Mouse (Mus musculus): Measurements from ENCODE around the gene Gga1.

Gene Gga1

GRCm38 (mm10) chr15:78937311-78937710 lies 60.3 kb downstream of the Gga1 start:
- DNase-seq (ENCODE audit: low spot score in 2 of 2): no peak

- DNase-seq (ENCODE audit: low spot score in 2 of 2): no peak
Observed at GRCm38 (mm10) chr15:78937963-78938362, 61.0 kb downstream of the Gga1 start.

- DNase-seq (ENCODE audit: low spot score in 2 of 2): no peak
Observed at GRCm38 (mm10) chr15:78940325-78940724, 63.3 kb downstream of the Gga1 start.

- peak; percentile 81 to 86 for DNase-seq (ENCODE audit: low spot score in 2 of 2)
Observed at GRCm38 (mm10) chr15:78942663-78943062, 65.7 kb downstream of the Gga1 start.

Measured in cerebellum, postnatal 4 days (tissue).